Mouse (Mus musculus) gastrocnemius, postnatal 25 days (tissue): ENCODE results near the gene Lpcat4. TPM values are rescaled to one million over a fixed set of nuclear protein-coding genes. Genes with fewer than 3 reads are reported as not detected.
A peak's percentile ranks its signal among the peaks of the same experiment; 100 is the strongest.
"Not testable (repeated sequence)": the region's sequence is repeated elsewhere in the genome, so short reads cannot be mapped to it uniquely, and the experiment has no call there.

Source experiments
- DNase-seq: peaks from one replicate; pipeline ENCODE4 v3.0.0; 2022
- total RNA-seq, 2 experiments: library from RNA; stranded (reverse); gene quantifications; 1 replicate in 1 of 2; 2 replicates in 1 of 2; pipeline ENCODE4 v1.2.3; 2021

Gene Lpcat4
- total RNA-seq, 2 experiments from 2014 or later, result 2.1 to 2.3 TPM

DNA sequence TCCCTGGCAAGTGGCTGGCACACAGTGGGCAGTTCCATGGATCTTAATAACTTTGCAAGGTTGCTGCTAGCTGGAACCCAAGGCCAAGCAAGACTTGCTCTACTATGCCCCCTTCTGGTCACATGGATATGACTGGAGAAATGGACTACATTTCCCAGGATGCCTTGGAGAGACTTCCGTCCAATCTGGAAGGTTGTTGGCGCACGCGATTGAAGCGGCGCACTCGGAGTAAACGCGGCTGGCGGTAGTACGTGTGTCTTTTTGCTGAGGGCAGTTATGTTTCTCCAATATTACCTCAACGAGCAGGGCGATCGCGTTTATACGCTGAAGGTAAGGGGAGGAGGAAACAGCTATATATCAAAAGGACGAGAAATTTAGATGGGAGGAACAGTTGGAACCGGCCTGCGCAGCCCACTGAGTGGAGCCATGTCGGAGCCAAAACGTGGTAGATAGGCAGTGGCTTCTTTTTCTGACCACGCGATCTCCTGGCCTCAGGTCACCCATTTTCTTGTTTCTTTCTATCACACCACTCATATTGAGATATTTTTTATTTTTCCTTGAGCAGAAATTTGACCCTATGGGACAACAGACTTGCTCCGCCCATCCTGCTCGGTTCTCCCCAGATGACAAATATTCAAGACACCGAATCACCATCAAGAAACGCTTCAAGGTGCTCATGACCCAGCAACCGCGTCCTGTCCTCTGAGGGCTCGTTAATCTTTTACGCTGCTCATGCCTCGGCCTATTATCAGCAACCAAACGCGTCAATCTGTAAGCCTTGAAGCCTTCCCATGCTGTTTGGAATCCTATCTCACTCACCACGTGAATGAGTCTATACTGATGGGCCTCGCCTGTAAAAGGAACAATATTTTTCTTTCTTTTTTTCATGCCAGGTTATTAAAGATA lies 22.7 kb downstream of the Lpcat4 start, which contains the start of gene Nop10:
TSS of gene Nop10 (plus strand) at position 179 of the 906 bp plus-strand sequence.
- peak; percentile 72 for DNase-seq

GRCm38 (mm10) chr2:112262779-112263295 lies 23.6 kb downstream of the Lpcat4 start:
- no peak for DNase-seq

DNA sequence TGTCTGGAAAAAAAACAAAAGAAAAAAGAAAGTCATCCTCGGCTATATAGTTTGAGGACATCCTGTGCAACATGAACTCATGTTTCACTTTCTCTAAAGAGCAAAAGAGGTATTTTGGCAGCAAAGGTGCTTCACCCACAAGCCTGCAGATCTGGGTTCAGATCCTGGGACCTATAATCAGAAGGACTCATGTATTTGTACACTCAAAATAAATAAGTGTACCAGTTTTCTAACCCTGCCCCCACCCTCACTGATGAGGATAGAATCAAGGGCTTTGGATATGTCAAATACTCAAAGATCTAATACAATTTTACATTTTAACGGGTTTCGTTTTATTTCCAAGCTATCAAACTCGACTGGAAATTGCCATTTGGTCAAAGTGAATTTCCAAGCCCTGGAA lies 25.1 kb downstream of the Lpcat4 start:
- DNase-seq, result no peak

DNA sequence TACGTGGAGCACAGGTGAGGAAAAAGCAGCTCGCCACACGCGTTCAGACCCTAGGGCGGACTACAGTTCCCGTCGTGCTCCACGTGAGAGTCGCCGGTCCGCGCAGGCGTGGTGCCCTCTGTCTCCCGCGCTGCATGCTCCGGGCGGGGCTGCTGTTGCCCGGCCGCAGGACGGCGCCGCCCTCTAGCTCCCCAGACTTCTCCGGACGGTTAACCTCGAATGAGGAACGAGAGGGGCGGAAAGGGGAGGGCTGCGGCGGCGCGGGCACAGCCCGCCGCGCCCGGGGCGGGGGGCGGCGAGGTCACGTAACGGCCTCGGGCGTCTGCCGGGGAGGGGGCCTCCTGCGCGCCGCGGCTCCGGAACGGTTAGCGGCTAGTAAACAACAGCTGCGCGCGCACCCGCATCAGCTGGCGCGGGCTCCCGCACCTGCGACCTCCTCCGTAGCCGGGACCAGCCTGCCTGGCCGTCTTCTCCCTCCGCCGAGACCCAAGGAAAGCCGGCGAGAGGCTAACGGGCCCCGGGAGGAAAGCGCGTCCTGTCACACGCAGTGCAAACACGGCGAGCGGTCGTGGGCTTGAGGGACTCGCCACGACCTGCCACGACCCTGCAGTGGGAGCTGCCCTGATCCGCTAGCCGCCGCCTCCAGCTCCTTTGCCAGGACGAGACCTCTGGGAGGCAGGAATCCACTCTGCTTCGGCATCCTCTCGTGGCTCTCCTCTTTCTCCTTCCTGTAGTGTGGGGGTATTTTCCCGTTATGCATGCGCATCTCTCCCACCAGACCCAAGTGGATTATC lies 26.4 kb downstream of the Lpcat4 start, which contains the start of gene Slc12a6:
TSS of gene Slc12a6 (plus strand) at position 378 of the 794 bp plus-strand sequence.
- peak; percentile 92 for DNase-seq

DNA sequence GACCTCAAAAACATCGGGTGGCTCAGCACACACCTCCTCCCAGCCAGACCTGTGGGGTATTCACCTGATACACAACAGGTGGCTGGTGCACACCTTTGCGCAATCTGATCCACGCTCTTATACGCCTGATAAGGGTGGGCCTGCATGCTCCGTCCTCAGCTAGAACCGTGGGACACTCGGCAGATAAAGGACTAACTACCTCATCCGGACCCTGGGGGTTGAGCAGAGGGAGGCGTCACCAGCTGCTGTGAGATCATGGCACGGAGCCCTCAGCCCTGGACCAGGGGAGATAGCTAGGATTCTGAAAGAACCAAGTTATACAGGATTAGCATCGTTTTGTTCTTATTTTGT lies 26.9 kb downstream of the Lpcat4 start, which contains the start of gene Gm21985:
TSS of gene Gm21985 (plus strand) at position 73 of the 351 bp plus-strand sequence.
- peak; percentile 48 for DNase-seq

DNA sequence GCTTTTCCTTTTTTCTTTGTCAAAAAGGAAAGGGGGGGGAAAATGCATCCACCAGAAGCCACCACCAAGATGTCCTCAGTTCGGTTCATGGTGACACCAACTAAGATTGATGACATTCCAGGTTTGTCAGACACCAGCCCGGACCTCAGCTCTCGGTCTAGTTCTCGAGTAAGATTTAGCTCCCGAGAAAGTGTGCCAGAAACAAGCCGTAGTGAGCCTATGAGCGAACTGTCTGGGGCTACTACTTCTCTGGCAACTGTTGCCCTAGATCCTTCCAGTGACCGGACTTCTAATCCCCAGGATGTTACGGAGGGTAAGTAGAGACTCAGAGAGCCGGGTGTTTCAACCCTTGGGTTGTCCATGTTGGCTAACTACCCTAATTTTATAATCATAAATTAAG lies 27.5 kb downstream of the Lpcat4 start:
- peak; percentile 29 for DNase-seq

- no peak for DNase-seq
Observed at GRCm38 (mm10) chr2:112267547-112268269, 28.4 kb downstream of the Lpcat4 start.

DNA sequence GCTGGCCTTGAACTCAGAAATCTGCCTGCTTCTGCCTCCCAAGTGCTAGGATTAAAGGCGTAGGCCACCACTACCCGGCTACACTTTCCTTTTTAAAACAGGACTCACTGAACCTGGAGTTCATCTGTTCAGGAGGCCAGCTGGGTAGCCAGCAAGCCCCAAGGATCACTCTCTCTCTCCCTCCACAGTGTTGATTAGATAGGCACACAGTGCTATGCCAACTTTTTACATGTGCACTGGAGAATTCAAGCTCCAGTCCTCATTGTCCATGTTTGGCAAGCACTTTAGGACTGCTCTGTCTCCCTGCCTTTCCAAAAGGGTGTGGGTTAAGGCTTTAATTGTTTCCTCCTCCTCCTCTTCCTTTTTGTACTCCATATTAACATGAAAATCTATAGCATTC lies 30.7 kb downstream of the Lpcat4 start:
- DNase-seq, result no peak

DNA sequence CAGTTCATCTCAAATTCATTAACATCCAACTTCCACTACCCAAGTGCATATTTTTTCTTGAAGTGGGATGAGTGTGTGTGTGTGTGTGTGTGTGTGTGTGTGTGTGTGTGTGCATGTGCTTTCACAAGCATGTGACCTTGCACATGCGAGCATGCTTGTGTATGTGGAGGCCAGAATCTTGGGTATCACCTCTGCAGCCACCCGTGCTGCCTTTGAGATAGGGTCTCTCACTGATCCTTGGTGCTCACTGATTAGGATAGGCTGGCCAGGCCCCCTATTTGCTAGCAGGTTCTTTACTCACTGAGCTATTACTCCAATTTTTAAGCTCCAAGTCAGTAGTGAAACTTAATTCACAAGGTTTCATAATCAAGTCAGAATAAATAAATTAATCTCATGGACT lies 33.6 kb downstream of the Lpcat4 start:
- DNase-seq, result no peak

GRCm38 (mm10) chr2:112273474-112273873 lies 34.2 kb downstream of the Lpcat4 start:
- no peak for DNase-seq

GRCm38 (mm10) chr2:112276870-112277269 lies 37.6 kb downstream of the Lpcat4 start:
- no peak for DNase-seq

- no peak for DNase-seq
Observed at GRCm38 (mm10) chr2:112282846-112283245, 43.6 kb downstream of the Lpcat4 start.

- DNase-seq, result peak; percentile 36
Observed at GRCm38 (mm10) chr2:112284363-112285030, 45.2 kb downstream of the Lpcat4 start.

- no peak for DNase-seq
Observed at GRCm38 (mm10) chr2:112285031-112285390, 45.7 kb downstream of the Lpcat4 start.

GRCm38 (mm10) chr2:112286062-112286461 lies 46.8 kb downstream of the Lpcat4 start:
- DNase-seq, result not testable (repeated sequence)

DNA sequence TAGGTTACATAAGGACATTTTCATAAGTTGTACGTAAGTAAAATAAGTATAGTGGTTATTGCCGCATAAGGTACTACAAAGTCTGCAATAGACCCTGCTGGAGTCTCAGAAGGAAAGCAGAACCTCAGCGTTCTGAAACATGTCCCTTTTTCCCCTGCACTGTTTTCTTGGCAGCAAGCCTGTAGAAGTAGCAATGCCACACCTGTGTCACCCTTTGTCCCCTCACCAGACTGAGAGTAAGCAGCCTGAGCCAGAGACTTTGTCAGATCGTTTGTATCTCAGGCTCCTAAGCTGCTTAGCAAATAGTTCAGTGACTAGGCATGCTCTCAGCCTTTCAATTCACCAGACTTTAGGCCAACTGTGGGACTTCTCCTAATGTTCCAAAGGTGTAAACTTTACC lies 47.8 kb downstream of the Lpcat4 start:
- no peak for DNase-seq

GRCm38 (mm10) chr2:112289507-112289906 lies 50.2 kb downstream of the Lpcat4 start:
- no peak for DNase-seq

DNA sequence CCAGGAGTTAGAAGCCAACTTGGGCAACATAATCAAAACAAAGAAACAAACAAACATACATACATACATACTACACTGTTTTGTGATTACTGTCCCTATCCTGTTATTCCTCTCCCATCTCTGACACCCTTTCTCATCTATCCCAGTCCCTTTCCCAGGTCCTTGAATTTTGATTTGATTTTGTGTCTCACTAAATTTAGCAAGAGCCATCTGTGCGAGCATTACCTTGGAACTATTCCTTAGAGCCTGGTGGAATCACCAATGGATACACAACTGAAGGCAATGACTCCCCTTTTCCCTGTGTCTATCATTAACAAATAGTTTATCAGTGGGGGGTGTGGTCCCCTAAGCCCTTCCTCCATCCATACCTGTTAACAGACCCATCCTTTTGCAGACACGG lies 53.6 kb downstream of the Lpcat4 start:
- DNase-seq, result no peak

DNA sequence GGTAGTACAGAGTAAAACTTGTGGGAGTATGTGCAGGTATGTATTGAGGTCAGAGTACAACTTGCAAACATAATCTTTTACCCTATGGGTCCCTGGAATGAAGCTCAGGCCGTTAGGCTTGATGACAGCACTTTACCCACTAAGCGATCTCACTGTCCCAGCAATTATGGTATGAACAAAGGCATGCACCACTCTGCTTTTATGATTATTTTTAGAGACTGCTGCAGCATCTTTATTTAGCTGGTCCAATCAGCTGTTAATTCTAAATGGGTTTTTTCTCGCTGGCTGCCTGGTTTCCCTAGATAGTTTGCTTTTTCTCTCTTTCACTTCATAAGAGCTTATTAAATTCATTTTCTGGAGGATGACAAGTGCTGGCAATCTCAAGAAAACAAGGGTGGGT lies 56.9 kb downstream of the Lpcat4 start:
- no peak for DNase-seq
